Mouse (Mus musculus): ENCODE measurements around the gene Atg10. TPM values are rescaled to one million over a fixed set of nuclear protein-coding genes. Genes with fewer than 3 reads are reported as not detected.
A peak's percentile ranks its signal among the peaks of the same experiment; 100 is the strongest.

Atg10 gene
- polyA plus RNA-seq, 1 experiment from 2014 or later: 4.8 TPM

DNA sequence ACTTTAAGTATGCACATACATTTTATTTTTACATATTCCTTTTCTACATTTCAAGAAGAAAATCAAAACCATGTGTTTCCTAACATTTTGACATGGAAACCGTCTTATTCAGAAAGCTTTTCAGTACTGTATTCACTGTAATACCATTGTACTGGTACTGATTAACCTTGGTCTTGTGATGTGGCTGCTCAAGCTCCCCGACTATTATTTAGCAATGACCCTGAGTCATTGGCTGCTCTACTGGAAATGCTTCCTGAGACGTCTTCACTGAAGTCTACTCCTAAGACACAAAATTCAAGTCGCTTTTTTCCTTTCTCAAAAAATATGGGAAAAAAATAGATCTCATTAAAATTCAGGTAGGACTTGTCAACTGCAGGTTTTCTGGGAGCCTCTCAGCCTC lies 105.6 kb downstream of the Atg10 start:
- no peaks in the 10 kb centered on the region for H3K27me3 ChIP-seq (ENCODE audit: insufficient read depth, low read length)
- no peak overlapping the region for H3K4me3 ChIP-seq (ENCODE audit: low read depth, low read length)
- H3K36me3 ChIP-seq (replicated peaks; ENCODE audit: insufficient read depth, low read length): no peaks in the 10 kb centered on the region
- H3K4me2 ChIP-seq (ENCODE audit: low read depth, low read length): no peak overlapping the region
- ATAC-seq (no peak), DNase-seq (no peak)
- H3K4me1 ChIP-seq (ENCODE audit: insufficient read depth): no peaks in the 10 kb centered on the region
- TF ChIP-seq EP300 (IDR thresholded peaks at IDR 0.05; ENCODE audit: low read depth): no peak
- TF ChIP-seq CTCF (IDR thresholded peaks at IDR 0.05; ENCODE audit: low read depth): no peak
- no peak overlapping the region for H3K9ac ChIP-seq (replicated peaks)
- H3K27ac ChIP-seq (ENCODE audit: low read depth): no peak overlapping the region
- 77% methylated on average over 4 of the region's 4 CpGs for WGBS (ENCODE audit: insufficient replicate concordance)
- no peaks in the 10 kb centered on the region for H3K9me3 ChIP-seq (ENCODE audit: low read length)

DNA sequence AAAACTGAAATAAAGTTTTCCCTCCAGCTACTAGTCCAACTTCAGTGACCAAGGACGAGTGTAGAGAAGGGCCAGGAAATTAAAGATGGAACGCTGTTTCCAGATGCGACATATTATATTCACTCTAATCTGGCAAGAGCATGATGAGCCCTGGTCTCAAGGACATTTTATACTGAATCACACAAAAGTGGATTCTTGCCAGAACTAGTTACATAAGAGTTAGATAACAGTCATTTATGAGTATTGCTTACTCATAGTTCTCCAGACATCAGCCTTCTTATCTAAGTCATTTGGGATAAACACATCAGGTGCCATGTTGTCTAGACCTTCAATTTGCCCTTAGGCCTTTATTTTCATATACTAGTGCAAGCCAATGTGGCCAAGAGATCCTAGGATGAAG lies 108.9 kb downstream of the Atg10 start:
- H3K4me1 ChIP-seq (ENCODE audit: insufficient read depth): no peaks in the 10 kb centered on the region
- no peak overlapping the region for H3K4me3 ChIP-seq (ENCODE audit: low read depth, low read length)
- H3K27me3 ChIP-seq (ENCODE audit: insufficient read depth, low read length): no peaks in the 10 kb centered on the region
- TF ChIP-seq EP300 (IDR thresholded peaks at IDR 0.05; ENCODE audit: low read depth) (no peak), CTCF (IDR thresholded peaks at IDR 0.05; ENCODE audit: low read depth) (no peak)
- ATAC-seq (no peak), DNase-seq (no peak)
- WGBS (ENCODE audit: insufficient replicate concordance): 82% methylated on average over 3 of the region's 3 CpGs
- no peak overlapping the region for H3K27ac ChIP-seq (ENCODE audit: low read depth)
- H3K4me2 ChIP-seq (ENCODE audit: low read depth, low read length): no peak overlapping the region
- H3K9me3 ChIP-seq (ENCODE audit: low read length): no peaks in the 10 kb centered on the region
- no peaks in the 10 kb centered on the region for H3K36me3 ChIP-seq (replicated peaks; ENCODE audit: insufficient read depth, low read length)
- no peak overlapping the region for H3K9ac ChIP-seq (replicated peaks)

DNA sequence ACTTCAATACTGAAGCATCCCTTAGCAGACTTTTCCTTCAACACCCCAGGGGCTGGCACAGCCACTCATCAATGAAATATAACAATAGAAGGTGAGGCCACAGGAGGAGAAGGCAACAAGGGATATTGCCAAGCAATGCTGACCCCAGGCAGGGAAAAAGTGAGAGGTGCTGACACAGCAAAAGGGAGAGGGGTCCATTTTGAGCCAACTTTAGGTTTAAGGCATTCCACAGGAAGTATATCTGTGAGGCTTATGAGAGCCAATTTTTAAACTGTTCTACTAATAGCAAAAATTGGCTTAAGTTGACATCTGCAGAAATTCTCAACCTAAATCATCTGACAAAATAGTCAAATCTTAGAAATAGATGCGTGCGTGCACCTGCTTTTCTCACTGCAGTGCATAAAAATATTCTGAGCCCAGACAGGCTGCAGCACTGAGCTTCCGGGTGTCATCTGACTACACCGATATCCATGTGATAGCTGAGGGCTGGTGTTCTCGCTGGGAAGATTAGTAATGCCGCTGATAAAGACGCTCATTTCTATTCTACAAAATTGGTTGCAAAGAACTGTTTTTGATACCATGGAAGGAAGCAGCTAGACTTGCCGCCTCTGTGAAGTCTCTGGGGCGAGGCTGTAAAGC lies 116.3 kb downstream of the Atg10 start:
- Histone ChIP-seq H3K36me3 (replicated peaks; ENCODE audit: insufficient read depth, low read length) (no peaks in the 10 kb centered on the region), H3K27me3 (ENCODE audit: insufficient read depth, low read length) (no peaks in the 10 kb centered on the region), H3K9me3 (ENCODE audit: low read length) (no peaks in the 10 kb centered on the region), H3K4me1 (ENCODE audit: insufficient read depth) (no peaks in the 10 kb centered on the region), H3K4me2 (ENCODE audit: low read depth, low read length) (no peak overlapping the region), H3K4me3 (ENCODE audit: low read depth, low read length) (no peak overlapping the region), H3K9ac (replicated peaks) (no peak overlapping the region), H3K27ac (ENCODE audit: low read depth) (no peak overlapping the region)
- ATAC-seq: no peak
- no peak for TF ChIP-seq CTCF (IDR thresholded peaks at IDR 0.05; ENCODE audit: low read depth)
- no peak for TF ChIP-seq EP300 (IDR thresholded peaks at IDR 0.05; ENCODE audit: low read depth)
- DNase-seq: no peak
- 79% methylated on average over 9 of the region's 9 CpGs for WGBS (ENCODE audit: insufficient replicate concordance)

DNA sequence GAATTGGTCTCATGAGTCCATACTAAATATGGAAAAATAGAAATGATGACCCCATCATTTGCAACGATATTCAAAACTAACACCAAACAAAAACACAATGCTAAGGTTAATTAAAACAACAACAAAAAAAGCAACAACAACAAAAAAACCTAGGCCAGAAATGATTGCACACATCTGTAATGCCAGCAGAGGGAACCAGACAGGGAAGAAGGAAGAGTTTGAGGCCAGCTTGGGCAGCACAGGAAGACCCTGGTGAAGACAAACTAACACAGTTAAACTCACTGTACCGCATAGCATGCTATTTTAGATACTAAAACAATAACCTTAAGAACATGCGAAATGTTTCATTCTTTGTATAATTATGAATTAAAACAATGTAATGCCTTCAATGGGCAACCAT lies 121.5 kb downstream of the Atg10 start:
- 79% methylated on average over 3 of the region's 3 CpGs for WGBS (ENCODE audit: insufficient replicate concordance)
- Histone ChIP-seq H3K4me1 (ENCODE audit: insufficient read depth) (no peaks in the 10 kb centered on the region), H3K4me2 (ENCODE audit: low read depth, low read length) (no peak overlapping the region)

GRCm38 (mm10) chr13:91100417-91100816 lies 123.4 kb downstream of the Atg10 start:
- no peaks in the 10 kb centered on the region for H3K36me3 ChIP-seq (replicated peaks; ENCODE audit: insufficient read depth, low read length)
- H3K27me3 ChIP-seq (ENCODE audit: insufficient read depth, low read length): no peaks in the 10 kb centered on the region
- WGBS (ENCODE audit: insufficient replicate concordance): 70% methylated on average over 5 of the region's 5 CpGs
- DNase-seq: no peak
- no peak overlapping the region for H3K9ac ChIP-seq (replicated peaks)
- no peak overlapping the region for H3K4me2 ChIP-seq (ENCODE audit: low read depth, low read length)
- no peak for ATAC-seq
- no peaks in the 10 kb centered on the region for H3K9me3 ChIP-seq (ENCODE audit: low read length)
- no peaks in the 10 kb centered on the region for H3K4me1 ChIP-seq (ENCODE audit: insufficient read depth)
- H3K27ac ChIP-seq (ENCODE audit: low read depth): no peak overlapping the region
- H3K4me3 ChIP-seq (ENCODE audit: low read depth, low read length): no peak overlapping the region
- no peak for TF ChIP-seq CTCF (IDR thresholded peaks at IDR 0.05; ENCODE audit: low read depth)

More for the DNA sequence above, 121.5 kb downstream of the Atg10 start:
- no peak overlapping the region for H3K27ac ChIP-seq (ENCODE audit: low read depth)
- ATAC-seq: no peak
- H3K9ac ChIP-seq (replicated peaks): no peak overlapping the region
- H3K9me3 ChIP-seq (ENCODE audit: low read length): no peaks in the 10 kb centered on the region
- H3K27me3 ChIP-seq (ENCODE audit: insufficient read depth, low read length): no peaks in the 10 kb centered on the region
- DNase-seq: no peak
- H3K36me3 ChIP-seq (replicated peaks; ENCODE audit: insufficient read depth, low read length): no peaks in the 10 kb centered on the region
- no peak overlapping the region for H3K4me3 ChIP-seq (ENCODE audit: low read depth, low read length)
- TF ChIP-seq CTCF (IDR thresholded peaks at IDR 0.05; ENCODE audit: low read depth): peak; percentile 26; the same call in 1 of the 2 replicates
- TF ChIP-seq EP300 (IDR thresholded peaks at IDR 0.05; ENCODE audit: low read depth): no peak

DNA sequence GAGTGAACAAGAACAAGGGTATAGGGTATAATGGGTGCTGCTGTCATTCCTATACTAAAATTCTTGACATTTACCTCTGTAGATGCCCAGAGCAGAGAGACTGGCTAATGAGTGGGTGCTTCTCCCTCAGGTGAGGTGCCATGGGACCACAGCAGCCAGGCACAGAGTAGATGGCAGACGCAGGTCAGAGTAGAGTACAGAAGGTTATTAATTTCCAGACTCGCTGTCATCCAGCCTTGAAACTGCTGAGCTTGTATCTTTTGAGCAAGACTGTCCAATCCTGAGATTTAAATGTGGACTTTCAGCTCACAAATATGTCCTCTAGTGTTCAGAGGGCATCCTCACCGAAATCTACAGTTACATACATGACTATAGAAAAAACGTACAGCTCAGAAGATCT lies 128.9 kb downstream of the Atg10 start:
- TF ChIP-seq CTCF (IDR thresholded peaks at IDR 0.05; ENCODE audit: low read depth) (no peak), EP300 (IDR thresholded peaks at IDR 0.05; ENCODE audit: low read depth) (no peak)
- Histone ChIP-seq H3K4me2 (ENCODE audit: low read depth, low read length) (no peak overlapping the region), H3K9me3 (ENCODE audit: low read length) (no peaks in the 10 kb centered on the region), H3K36me3 (replicated peaks; ENCODE audit: insufficient read depth, low read length) (no peaks in the 10 kb centered on the region), H3K27ac (ENCODE audit: low read depth) (no peak overlapping the region), H3K4me1 (ENCODE audit: insufficient read depth) (peaks cover 5% of the 10 kb centered on the region; the same call in 1 of the 2 replicates), H3K4me3 (ENCODE audit: low read depth, low read length) (no peak overlapping the region), H3K27me3 (ENCODE audit: insufficient read depth, low read length) (no peaks in the 10 kb centered on the region), H3K9ac (replicated peaks) (no peak overlapping the region)
- ATAC-seq: no peak
- 79% methylated on average over 4 of the region's 4 CpGs for WGBS (ENCODE audit: insufficient replicate concordance)
- DNase-seq: no peak
